Mouse (Mus musculus) layer of hippocampus, adult 2 months (tissue): ENCODE data around the gene Guca1a. TPM values are rescaled to one million over a fixed set of nuclear protein-coding genes. Genes with fewer than 3 reads are reported as not detected.
A peak's percentile ranks its signal among the peaks of the same experiment; 100 is the strongest.

Experiments used
- DNase-seq, 2 experiments: peaks; one replicate each; pipeline ENCODE4 v3.0.0; 2022; ENCODE audit warnings: low spot score in 2 of 2
- H3K27ac ChIP-seq: fragments of 200-600 bp; 2 replicates; pipeline ENCODE4 v1.8.1; 2022
- H3K4me3 ChIP-seq: fragments of 200-600 bp; 2 replicates; pipeline ENCODE4 v1.8.1; 2022; ENCODE audit warnings: mild to moderate bottlenecking
- CTCF ChIP-seq: fragments of 200-600 bp; conservative IDR thresholded peaks from 2 replicates; pipeline ENCODE4 v1.8.1; 2022; ENCODE audit warnings: antibody characterized with exemption, mild to moderate bottlenecking, moderate library complexity
- total RNA-seq, 2 experiments: library from RNA; stranded (reverse); gene quantifications; 2 replicates each; pipeline ENCODE4 v1.2.3; 2021

The Guca1a gene
- total RNA-seq, 2 experiments from 2014 or later, result 0.44 to 0.71 TPM

DNA sequence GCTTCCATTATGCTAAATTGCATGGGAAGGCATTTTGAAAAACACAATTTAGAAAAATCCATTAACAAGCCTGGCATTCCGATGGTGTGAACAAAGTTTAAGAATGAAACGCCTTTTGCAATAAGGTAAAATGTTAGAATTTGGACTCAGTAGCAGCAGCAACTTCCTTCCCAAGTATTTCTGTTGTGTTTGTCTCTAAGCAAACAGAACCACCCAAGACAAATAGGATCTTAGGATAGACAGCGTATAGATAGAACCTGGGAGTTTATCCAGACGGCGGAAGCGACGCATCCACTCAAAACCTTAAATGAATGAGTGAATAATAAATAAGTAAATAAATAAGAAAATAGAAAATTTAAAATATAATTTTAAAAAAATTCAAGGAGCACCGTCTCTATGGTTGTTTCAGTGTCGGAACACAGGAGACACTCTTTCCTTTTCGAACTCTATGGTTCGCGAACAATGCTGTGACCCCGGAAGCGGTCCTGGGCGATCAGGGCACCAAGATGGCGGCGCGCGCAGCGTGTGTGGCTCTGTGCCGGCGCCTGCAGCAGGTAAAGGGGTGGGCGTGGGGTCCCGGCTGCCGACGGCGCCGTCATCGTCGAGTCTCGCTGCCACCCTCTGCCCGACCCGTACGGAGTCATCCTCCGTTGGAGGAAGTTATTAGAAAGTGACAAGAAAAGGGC is 31.8 kb downstream of the Guca1a start, which contains the start of gene Mrps10:
Gene Mrps10, plus strand, starts transcription at position 487 of the 686 bp plus-strand sequence.
- TF ChIP-seq CTCF, result peak; percentile 43
- peak within 1 kb of the TSS; percentile 85 for H3K4me3 ChIP-seq
- peak within 1 kb of the TSS; percentile 58 for H3K27ac ChIP-seq
- DNase-seq, result peak; percentile 88 to 90

DNA sequence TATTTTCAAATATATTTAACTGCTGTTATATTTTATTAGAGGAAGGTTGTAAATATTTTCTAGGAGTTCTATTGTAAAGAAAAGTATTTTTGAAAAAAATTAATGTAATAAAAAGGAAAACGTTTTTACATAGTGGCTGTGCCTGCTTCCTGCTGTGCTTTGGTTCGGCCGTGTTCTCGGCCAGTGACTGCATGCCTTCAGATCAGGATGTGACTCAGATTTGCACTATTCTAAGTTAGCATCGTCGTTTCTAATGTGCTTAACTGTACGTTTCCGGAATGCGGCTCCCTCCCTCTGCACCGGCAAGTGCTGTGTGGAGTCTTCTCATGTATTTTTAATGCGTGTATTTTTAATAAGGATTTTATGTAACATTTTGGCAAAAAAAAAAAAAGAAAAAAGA is 39.0 kb downstream of the Guca1a start:
- Histone ChIP-seq H3K4me3 (no peak overlapping the region), H3K27ac (no peak overlapping the region)
- DNase-seq, result no peak
- TF ChIP-seq CTCF, result no peak

DNA sequence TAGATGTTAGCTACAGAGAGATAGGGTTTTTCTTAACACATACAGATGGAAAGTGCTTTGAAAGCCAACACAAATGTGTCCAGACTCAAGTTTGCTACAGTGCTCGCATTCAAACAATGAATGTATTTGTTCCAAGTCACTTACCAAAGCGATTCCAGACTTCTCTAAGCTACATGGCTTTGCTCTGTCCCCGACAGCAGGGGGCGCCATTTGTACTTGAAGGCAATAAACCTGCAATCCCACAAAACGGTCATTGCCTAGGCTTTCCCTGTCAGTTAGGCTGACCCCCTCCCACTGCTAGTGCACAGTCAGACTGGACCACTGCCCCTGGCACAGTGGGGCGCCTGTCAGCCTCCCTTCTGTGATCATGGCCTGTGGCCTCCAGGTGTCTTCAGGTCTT is 40.4 kb downstream of the Guca1a start:
- peak; percentile 80 for TF ChIP-seq CTCF
- peak; percentile 9 to 47 for DNase-seq
- Histone ChIP-seq H3K27ac (no peak overlapping the region), H3K4me3 (no peak overlapping the region)

DNA sequence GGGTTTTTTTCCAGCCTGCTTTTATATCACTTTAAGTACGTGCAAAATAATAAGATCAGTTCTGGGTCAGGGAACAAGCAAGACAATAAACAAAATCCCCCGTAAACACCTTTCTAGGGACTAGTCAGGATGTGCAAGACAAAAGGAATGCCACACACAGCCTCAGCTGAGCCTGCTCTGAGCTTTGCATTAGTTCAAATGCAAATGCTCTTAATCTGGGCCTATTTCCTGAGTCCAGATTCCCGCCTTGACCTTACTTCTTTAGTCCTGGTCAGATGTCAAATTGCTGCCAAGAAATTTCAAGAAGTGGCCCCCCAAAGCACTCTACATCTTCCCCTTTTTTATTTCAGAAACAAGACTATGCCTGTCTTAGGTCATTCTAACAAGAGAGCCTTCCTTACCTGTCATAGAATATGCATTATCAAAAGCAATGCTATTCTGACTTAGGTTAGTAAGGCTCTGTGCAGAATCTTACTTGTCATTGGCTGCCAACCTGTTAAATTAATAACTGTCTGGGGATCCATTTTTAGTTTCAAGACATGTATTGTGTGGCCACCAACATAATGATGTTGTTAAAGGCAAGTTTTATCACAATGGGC is 50.6 kb downstream of the Guca1a start:
- Histone ChIP-seq H3K27ac (no peak overlapping the region), H3K4me3 (no peak overlapping the region)
- DNase-seq, result no peak
- no peak for TF ChIP-seq CTCF

Other genes starting within 250 kb of the Guca1a start
- gene Mrps10, start 31.7 kb downstream of the Guca1a start, total RNA-seq, result 10 to 100 TPM; 28.3 to 30.1 TPM
- gene Guca1b, start 15.2 kb downstream of the Guca1a start, total RNA-seq, result 1 to 10 TPM; 1.7 to 2.2 TPM
- under 1 TPM; 0.44 to 0.74 TPM for gene AI661453, start 36.0 kb upstream of the Guca1a start, total RNA-seq
- gene 1700001C19Rik, start 36.8 kb upstream of the Guca1a start, total RNA-seq, result not detected
- 10 to 100 TPM; 20.5 to 26.2 TPM for gene Taf8, start 101.7 kb upstream of the Guca1a start, total RNA-seq
- gene Ccnd3, start 104.5 kb upstream of the Guca1a start, total RNA-seq, result 10 to 100 TPM; 33.9 to 41.8 TPM
- gene Bysl, start 210.9 kb upstream of the Guca1a start, total RNA-seq, result 10 to 100 TPM; 18.1 to 18.2 TPM
- gene Med20, start 211.0 kb upstream of the Guca1a start, total RNA-seq, result 10 to 100 TPM; 31.6 to 36.0 TPM
- gene Gm20517, start 211.0 kb upstream of the Guca1a start, total RNA-seq, result 1 to 10 TPM; 4.4 to 5.5 TPM
- gene Usp49, start 230.1 kb upstream of the Guca1a start, total RNA-seq, result 10 to 100 TPM; 11.5 to 12.3 TPM